Mouse (Mus musculus) myocyte (in vitro differentiated cells): Measurements from ENCODE around the gene Ssrp1.

ENCODE experiments used
- CEBPB ChIP-seq: IDR thresholded peaks from 2 replicates; pipeline ENCODE4 v1.6.1; 2011; ENCODE audit warnings: mild to moderate bottlenecking, moderate library complexity; ENCODE audit not compliant: poor library complexity, insufficient read depth, severe bottlenecking
- E2F4 ChIP-seq: IDR thresholded peaks from one replicate; pipeline ENCODE4 v1.6.1; 2011; ENCODE audit warnings: mild to moderate bottlenecking, control low read depth, moderate library complexity; ENCODE audit not compliant: insufficient read depth
- MAX ChIP-seq: IDR thresholded peaks from one replicate; pipeline ENCODE4 v1.6.1; 2011; ENCODE audit warnings: low read depth, mild to moderate bottlenecking, control low read depth
- MYOD1 ChIP-seq, 3 experiments: IDR thresholded peaks; one replicate each; pipeline ENCODE4 v1.6.1; 2011; ENCODE audit warnings: control low read depth in 2 of 3, low read depth in 2 of 3, mild to moderate bottlenecking in 2 of 3, moderate library complexity in 1 of 3; ENCODE audit not compliant: insufficient read length in 2 of 3, control insufficient read depth in 1 of 3
- MYOG ChIP-seq, 3 experiments: IDR thresholded peaks; one replicate each; pipeline ENCODE4 v1.6.1; 2011; ENCODE audit warnings: control low read depth in 2 of 3, low read depth in 2 of 3, mild to moderate bottlenecking in 2 of 3; ENCODE audit not compliant: insufficient read length in 2 of 3, control insufficient read depth in 1 of 3, insufficient read depth in 1 of 3
- POLR2A ChIP-seq: IDR thresholded peaks from one replicate; pipeline ENCODE4 v1.6.1; 2011; ENCODE audit warnings: low read depth, mild to moderate bottlenecking, control low read depth, moderate library complexity; ENCODE audit not compliant: insufficient read length
- POLR2AphosphoS2 ChIP-seq: IDR thresholded peaks from one replicate; pipeline ENCODE4 v1.6.1; 2011; ENCODE audit warnings: low read depth, control low read depth; ENCODE audit not compliant: insufficient read length
- TCF12 ChIP-seq: IDR thresholded peaks from one replicate; pipeline ENCODE4 v1.6.1; 2011; ENCODE audit warnings: mild to moderate bottlenecking, control low read depth; ENCODE audit not compliant: poor library complexity, insufficient read depth, severe bottlenecking
- TCF3 ChIP-seq: IDR thresholded peaks from one replicate; pipeline ENCODE4 v1.6.1; 2011; ENCODE audit warnings: low read depth, control low read depth; ENCODE audit not compliant: insufficient read length
- USF1 ChIP-seq: IDR thresholded peaks from one replicate; pipeline ENCODE4 v1.6.1; 2011; ENCODE audit warnings: low read depth, mild to moderate bottlenecking, control low read depth, moderate library complexity

GRCm38 (mm10) chr2:85043623-85044022 lies 6.6 kb downstream of the Ssrp1 start:
- TF ChIP-seq POLR2A (no peak), E2F4 (no peak), CEBPB (no peak), MAX (no peak), TCF12 (no peak), POLR2AphosphoS2 (no peak), MYOG (IDR thresholded peaks at IDR 0.05; ENCODE audit: control insufficient read depth in 1 of 3, insufficient read depth in 1 of 3, insufficient read length in 2 of 3, low read depth in 2 of 3) (no peak), MYOD1 (IDR thresholded peaks at IDR 0.05; ENCODE audit: control insufficient read depth in 1 of 3, insufficient read length in 2 of 3, low read depth in 2 of 3) (no peak), USF1 (no peak), TCF3 (no peak)
